Mouse (Mus musculus): Measurements from ENCODE around the gene Endod1. TPM values are rescaled to one million over a fixed set of nuclear protein-coding genes. Genes with fewer than 3 reads are reported as not detected.

The Endod1 gene
- polyA plus RNA-seq, 1 experiment from 2014 or later, result 25.0 TPM

DNA sequence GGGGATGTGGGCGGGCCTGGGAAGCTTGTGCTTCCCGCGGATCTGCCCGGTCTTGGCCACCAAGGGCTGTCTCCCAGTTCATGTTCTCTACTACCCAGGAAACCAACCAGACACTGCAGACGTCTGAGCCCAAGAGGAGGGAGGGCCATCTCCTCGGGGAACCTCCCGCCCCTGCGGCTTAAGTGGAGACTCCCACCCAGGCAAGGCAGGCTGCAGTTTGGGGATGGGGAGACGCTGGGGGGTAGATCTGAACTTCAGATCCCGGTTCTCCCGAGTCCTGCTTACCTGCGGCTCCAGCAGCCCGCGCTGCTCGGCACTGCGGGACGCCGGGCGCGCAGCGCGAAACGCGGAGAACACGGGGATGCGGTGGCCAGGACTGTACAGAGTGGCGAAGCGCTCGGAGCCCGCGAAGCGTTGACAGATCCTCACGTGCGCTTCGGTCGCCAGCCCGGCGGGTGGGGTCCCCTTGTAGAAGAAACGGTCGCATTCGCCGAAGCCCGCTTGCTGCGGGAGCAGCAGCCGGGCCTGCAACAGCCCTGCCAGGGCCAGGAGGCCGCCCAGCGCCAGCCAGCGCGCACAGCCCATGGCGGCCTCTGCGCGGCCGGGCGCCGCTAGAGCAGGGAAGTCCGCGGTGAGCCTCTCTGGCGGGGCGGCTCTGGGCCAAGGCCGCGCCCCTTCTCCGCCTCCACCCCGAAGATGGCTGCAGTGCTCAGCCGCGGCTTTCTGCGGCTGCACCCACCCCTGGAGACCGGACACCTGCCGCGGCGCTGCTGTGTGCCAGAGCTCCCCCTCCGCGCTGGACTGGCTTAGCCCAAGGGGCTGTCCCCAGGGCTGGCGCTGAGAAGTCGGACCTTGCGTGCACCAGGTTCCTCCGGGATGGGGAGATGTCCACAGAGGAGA, 671 bp downstream of the Endod1 start:
- Histone ChIP-seq H3K9me3 (replicated peaks) (no peaks in the 10 kb centered on the region), H3K4me1 (peaks cover 21% of the 10 kb centered on the region; the same call in 1 of the 2 replicates), H3K36me3 (no peaks in the 10 kb centered on the region), H3K4me2 (replicated peaks) (peak overlapping the region; percentile 94), H3K27me3 (no peaks in the 10 kb centered on the region), H3K4me3 (replicated peaks) (peak overlapping the region; percentile 76), H3K27ac (replicated peaks) (peak overlapping the region; percentile 82), H3K9ac (peak overlapping the region; percentile 68)
- WGBS, result under 1% methylated on average over 76 of the region's 76 CpGs
- peak; percentile 93 for ATAC-seq (ENCODE audit: insufficient number of reproducible peaks, low FRiP score, low TSS enrichment, low read depth)

DNA sequence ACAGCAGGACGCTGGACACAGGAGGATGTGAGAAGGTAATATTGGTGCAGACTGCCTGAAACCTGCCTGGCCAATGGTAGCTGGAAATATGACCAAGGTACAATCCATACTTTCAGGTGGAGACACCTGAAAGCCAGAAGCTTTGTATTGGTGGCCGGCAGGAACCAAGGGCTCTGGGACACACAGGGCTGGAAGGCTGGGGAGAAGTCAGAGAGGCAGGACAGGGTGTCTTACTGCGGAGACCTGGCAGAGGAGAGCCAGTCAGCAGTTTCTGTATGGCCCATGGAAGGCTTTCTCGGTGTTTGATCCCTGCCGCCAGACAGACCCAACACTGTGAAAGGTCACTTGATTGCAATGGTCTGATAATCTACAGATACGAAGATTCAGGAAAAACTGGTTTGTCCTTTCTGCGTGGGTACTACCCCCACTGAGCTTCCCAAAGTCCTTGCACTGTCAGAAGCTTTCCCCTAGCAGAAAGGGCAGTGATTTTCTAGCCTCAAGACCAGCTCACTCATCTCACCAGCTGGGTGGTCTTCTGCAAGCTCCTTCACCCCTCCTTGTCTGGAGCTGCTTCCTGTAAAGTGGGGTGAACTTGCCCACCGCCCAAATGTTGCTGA, 1.4 kb downstream of the Endod1 start:
- Histone ChIP-seq H3K4me2 (replicated peaks) (peak overlapping the region; percentile 94), H3K27me3 (no peaks in the 10 kb centered on the region), H3K36me3 (no peaks in the 10 kb centered on the region), H3K4me3 (replicated peaks) (peak overlapping the region; percentile 76), H3K9me3 (replicated peaks) (no peaks in the 10 kb centered on the region), H3K9ac (peak overlapping the region; percentile 68; the same call in 1 of the 2 replicates), H3K27ac (replicated peaks) (peak overlapping the region; percentile 82; the same call in 1 of the 2 replicates), H3K4me1 (peaks cover 21% of the 10 kb centered on the region; the same call in 1 of the 2 replicates)
- WGBS, result 24% methylated on average over 8 of the region's 8 CpGs
- ATAC-seq (ENCODE audit: insufficient number of reproducible peaks, low FRiP score, low TSS enrichment, low read depth), result no peak

DNA sequence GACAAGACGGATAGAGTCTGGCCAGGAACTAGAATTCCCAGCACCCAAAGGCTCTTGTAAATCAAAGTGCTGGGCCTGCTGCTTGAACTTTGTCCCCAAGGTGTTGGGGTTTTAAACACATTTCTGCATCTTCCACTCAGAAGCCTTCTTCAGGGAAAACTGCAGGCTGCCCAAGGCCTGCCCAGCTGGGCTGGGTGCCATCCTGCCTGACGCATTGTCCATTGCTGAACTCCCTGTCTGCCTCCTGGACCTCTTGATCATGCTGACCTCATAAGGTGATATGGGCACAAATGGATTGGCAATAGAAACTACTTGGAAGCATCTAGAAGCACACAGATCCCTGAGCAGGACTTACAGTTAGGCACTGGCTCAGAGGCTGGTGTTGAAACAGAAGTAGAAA, 3.2 kb downstream of the Endod1 start:
- no peak overlapping the region for H3K4me3 ChIP-seq (replicated peaks)
- H3K9ac ChIP-seq, result no peak overlapping the region
- ATAC-seq (ENCODE audit: insufficient number of reproducible peaks, low FRiP score, low TSS enrichment, low read depth), result no peak
- no peaks in the 10 kb centered on the region for H3K36me3 ChIP-seq
- WGBS, result 85% methylated on average over 2 of the region's 2 CpGs
- no peak overlapping the region for H3K27ac ChIP-seq (replicated peaks)
- peaks cover 21% of the 10 kb centered on the region; the same call in 1 of the 2 replicates for H3K4me1 ChIP-seq
- H3K27me3 ChIP-seq, result no peaks in the 10 kb centered on the region
- H3K4me2 ChIP-seq (replicated peaks), result no peak overlapping the region
- no peaks in the 10 kb centered on the region for H3K9me3 ChIP-seq (replicated peaks)

DNA sequence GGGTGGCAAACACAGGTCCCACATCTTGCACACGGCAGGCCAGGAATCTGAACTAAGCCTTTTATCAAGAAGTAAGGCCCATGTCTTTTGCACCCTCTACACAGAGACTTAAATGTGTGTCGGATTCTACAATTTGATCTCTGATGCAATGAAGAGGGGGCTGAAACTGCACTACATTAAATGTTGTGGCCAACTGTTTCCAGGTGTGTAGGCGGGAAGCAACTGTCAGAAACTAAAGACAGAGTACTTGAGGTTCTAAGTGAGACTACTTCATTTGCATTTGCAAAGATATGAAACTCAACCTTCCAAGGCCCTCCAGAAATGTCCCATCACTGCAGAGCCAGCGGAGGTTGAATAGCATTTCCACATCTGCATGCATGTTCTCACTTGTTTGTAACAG, 5.2 kb downstream of the Endod1 start:
- 81% methylated on average over 4 of the region's 4 CpGs for WGBS
- H3K4me1 ChIP-seq, result peaks cover 15% of the 10 kb centered on the region; the same call in 1 of the 2 replicates
- H3K9ac ChIP-seq, result no peak overlapping the region
- H3K9me3 ChIP-seq (replicated peaks), result no peaks in the 10 kb centered on the region
- no peaks in the 10 kb centered on the region for H3K27me3 ChIP-seq
- no peak for ATAC-seq (ENCODE audit: insufficient number of reproducible peaks, low FRiP score, low TSS enrichment, low read depth)
- no peak overlapping the region for H3K27ac ChIP-seq (replicated peaks)
- no peak overlapping the region for H3K4me2 ChIP-seq (replicated peaks)
- H3K36me3 ChIP-seq, result no peaks in the 10 kb centered on the region
- H3K4me3 ChIP-seq (replicated peaks), result no peak overlapping the region

DNA sequence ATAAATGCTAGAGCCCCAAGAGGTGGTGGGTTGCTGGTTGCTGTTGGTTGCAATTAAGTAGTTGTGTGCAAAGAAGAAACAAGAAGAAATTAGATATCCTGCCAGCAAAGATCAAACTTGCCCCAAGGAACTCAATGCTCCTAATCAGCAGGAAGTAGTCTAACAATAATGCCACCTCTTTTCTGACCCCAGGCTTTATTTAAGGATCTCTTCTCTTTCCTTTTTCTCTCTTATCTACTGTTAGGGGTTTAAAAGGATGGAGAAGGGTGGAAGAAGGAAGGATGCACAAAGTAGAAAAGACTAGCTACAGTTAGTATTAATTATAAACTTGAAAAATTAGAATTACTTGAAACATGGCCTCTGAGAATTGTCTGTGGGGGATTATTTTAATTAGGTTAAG, 8.9 kb downstream of the Endod1 start:
- H3K4me3 ChIP-seq (replicated peaks), result no peak overlapping the region
- H3K36me3 ChIP-seq, result 0 out of 2 replicates have a peak, but pooled peaks cover 3% of the 10 kb centered on the region
- no peak overlapping the region for H3K9ac ChIP-seq
- ATAC-seq (ENCODE audit: insufficient number of reproducible peaks, low FRiP score, low TSS enrichment, low read depth), result no peak
- no peaks in the 10 kb centered on the region for H3K27me3 ChIP-seq
- H3K4me1 ChIP-seq, result no peaks in the 10 kb centered on the region
- no peaks in the 10 kb centered on the region for H3K9me3 ChIP-seq (replicated peaks)
- no peak overlapping the region for H3K4me2 ChIP-seq (replicated peaks)
- H3K27ac ChIP-seq (replicated peaks), result no peak overlapping the region

DNA sequence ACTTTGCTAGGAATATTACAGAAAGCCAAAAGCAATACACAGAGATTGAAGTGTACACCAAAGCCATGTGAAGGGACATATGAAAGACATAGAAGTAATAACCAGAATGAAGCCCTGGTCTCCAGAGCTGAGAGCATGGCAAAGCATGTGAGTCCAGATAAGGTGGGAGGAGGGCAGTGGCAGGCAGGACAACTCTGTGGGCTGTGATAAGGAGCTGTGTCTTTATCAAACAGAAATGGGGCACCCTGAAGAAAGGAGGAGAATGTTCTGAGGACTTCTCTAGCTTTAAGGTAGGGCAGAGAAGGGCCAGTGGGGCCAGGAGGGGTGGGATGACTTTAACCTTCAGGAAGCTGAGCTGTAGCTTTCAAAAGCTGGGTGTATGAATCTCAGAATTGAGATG, 12.0 kb downstream of the Endod1 start:
- Histone ChIP-seq H3K4me1 (peaks cover 8% of the 10 kb centered on the region; the same call in 1 of the 2 replicates), H3K36me3 (0 out of 2 replicates have a peak, but pooled peaks cover 3% of the 10 kb centered on the region), H3K27me3 (no peaks in the 10 kb centered on the region), H3K9me3 (replicated peaks) (no peaks in the 10 kb centered on the region), H3K4me2 (replicated peaks) (no peak overlapping the region), H3K4me3 (replicated peaks) (no peak overlapping the region), H3K9ac (no peak overlapping the region), H3K27ac (replicated peaks) (no peak overlapping the region)
- ATAC-seq (ENCODE audit: insufficient number of reproducible peaks, low FRiP score, low TSS enrichment, low read depth), result no peak

DNA sequence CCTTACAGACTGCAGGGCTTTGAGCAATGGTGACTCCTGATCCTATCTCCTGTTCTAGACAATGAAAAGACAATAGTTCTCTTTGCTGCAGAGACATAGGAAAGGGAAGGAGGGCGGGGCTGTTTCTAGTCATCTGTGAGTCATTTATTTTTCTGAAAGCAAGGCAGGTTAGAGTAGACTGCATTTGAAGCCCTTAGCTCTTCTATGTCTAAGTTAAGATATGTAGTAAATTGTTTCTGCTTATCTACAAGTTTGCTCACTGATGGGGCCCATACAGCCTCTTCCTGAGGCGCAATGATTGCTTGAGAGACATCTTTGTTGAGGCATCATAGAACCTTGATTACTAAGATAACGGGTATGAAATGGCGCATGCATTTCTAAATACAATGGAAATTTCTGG, 13.5 kb downstream of the Endod1 start:
- no peak for ATAC-seq (ENCODE audit: insufficient number of reproducible peaks, low FRiP score, low TSS enrichment, low read depth)
- 94% methylated on average over 4 of the region's 4 CpGs for WGBS

DNA sequence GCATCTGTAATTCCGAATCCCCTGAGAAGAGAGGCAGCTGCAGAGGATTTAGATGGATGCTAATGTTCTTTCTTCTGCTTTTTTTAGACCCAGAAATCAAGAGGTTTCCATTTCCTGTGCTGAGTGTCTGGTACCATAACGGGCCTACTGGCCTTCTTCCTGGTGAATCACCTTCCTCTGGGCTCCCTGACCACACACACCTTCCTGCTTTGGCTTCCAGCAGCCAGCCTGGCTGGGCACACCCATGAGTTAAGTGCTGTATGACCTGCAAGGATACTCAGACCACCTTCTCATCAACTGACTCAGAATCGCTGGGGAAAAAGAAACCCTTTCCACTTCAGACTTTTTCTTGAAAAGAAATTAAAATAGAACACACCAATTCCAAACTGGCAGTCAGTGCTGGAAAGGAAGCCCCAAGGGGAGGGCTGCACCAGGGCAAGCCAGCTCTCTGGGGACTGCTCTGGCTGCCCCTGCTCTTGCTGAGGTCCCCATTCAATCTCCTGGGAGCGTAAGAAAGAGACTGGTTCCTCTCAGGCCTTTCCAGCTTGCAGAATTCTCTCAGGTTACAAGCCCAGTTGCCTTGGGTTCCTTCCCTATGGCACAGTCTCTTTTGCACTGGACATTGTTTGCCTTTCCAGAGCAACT, 15.7 kb downstream of the Endod1 start:
- no peak overlapping the region for H3K4me2 ChIP-seq (replicated peaks)
- ATAC-seq (ENCODE audit: insufficient number of reproducible peaks, low FRiP score, low TSS enrichment, low read depth), result no peak
- 0 out of 2 replicates have a peak, but pooled peaks cover 3% of the 10 kb centered on the region for H3K36me3 ChIP-seq
- H3K27ac ChIP-seq (replicated peaks), result peak overlapping the region; percentile 34; the same call in 1 of the 2 replicates
- no peak overlapping the region for H3K4me3 ChIP-seq (replicated peaks)
- H3K9me3 ChIP-seq (replicated peaks), result no peaks in the 10 kb centered on the region
- H3K4me1 ChIP-seq, result peaks cover 8% of the 10 kb centered on the region; the same call in 1 of the 2 replicates
- no peaks in the 10 kb centered on the region for H3K27me3 ChIP-seq
- WGBS, result 54% methylated on average over 4 of the region's 4 CpGs
- H3K9ac ChIP-seq, result no peak overlapping the region

More for the DNA sequence above, 13.5 kb downstream of the Endod1 start:
- Histone ChIP-seq H3K27me3 (no peaks in the 10 kb centered on the region), H3K27ac (replicated peaks) (no peak overlapping the region), H3K4me3 (replicated peaks) (no peak overlapping the region), H3K9ac (no peak overlapping the region), H3K4me2 (replicated peaks) (no peak overlapping the region), H3K4me1 (peaks cover 8% of the 10 kb centered on the region; the same call in 1 of the 2 replicates), H3K36me3 (0 out of 2 replicates have a peak, but pooled peaks cover 3% of the 10 kb centered on the region), H3K9me3 (replicated peaks) (no peaks in the 10 kb centered on the region)

DNA sequence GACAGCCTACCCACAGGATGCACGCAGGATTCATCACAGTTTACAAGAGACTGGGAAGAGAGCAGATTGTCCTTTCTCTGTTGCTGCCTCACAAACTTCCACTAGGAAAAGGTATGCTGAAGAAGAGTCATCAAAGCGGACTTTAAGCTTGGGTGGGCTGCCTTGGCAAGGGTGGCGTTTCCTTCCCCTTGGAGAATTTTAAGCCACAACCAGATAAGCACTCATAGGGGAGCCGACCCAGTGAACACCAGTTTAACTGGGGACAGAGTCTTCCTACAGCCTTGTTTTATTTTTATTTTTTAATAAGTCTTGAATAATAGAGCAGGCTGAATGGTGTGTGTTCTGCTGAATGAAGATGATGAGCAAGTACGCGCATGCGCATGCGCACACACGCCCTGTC, 16.6 kb downstream of the Endod1 start:
- WGBS, result 91% methylated on average over 9 of the region's 9 CpGs
- no peak for ATAC-seq (ENCODE audit: insufficient number of reproducible peaks, low FRiP score, low TSS enrichment, low read depth)
- no peak overlapping the region for H3K27ac ChIP-seq (replicated peaks)

DNA sequence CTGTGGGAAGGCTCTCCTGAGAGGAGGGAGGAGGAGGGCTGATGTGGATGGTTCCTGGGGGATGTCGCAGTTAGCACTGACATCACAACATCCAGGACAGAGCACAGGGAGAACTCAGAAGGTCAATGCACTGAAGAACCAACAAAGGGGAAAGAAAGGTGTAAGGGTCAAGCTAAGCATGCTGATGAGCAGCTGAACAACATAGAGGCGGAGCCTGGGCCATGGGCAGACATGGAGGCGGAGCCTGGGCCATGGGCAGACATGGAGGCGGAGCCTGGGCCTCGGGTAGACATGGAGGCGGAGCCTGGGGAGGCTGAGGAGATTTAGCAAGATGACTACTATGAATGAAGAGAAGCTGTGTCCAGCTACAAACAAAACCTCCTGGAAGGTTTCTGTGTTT, 17.8 kb downstream of the Endod1 start:
- Histone ChIP-seq H3K4me2 (replicated peaks) (no peak overlapping the region), H3K9ac (no peak overlapping the region), H3K36me3 (no peaks in the 10 kb centered on the region), H3K4me1 (peaks cover 8% of the 10 kb centered on the region; the same call in 1 of the 2 replicates), H3K27ac (replicated peaks) (no peak overlapping the region), H3K27me3 (no peaks in the 10 kb centered on the region), H3K9me3 (replicated peaks) (no peaks in the 10 kb centered on the region), H3K4me3 (replicated peaks) (no peak overlapping the region)
- 90% methylated on average over 6 of the region's 6 CpGs for WGBS
- peak; percentile 34; the same call in 1 of the 2 replicates for ATAC-seq (ENCODE audit: insufficient number of reproducible peaks, low FRiP score, low TSS enrichment, low read depth)

More for the DNA sequence above, 16.6 kb downstream of the Endod1 start:
- Histone ChIP-seq H3K27me3 (no peaks in the 10 kb centered on the region), H3K4me1 (peaks cover 8% of the 10 kb centered on the region; the same call in 1 of the 2 replicates), H3K36me3 (0 out of 2 replicates have a peak, but pooled peaks cover 3% of the 10 kb centered on the region), H3K4me2 (replicated peaks) (no peak overlapping the region), H3K9me3 (replicated peaks) (no peaks in the 10 kb centered on the region), H3K4me3 (replicated peaks) (no peak overlapping the region), H3K9ac (no peak overlapping the region)
